Mouse (Mus musculus) liver, adult 2 months (tissue): ENCODE measurements around the gene Ftsj1. TPM values are rescaled to one million over a fixed set of nuclear protein-coding genes. Genes with fewer than 3 reads are reported as not detected.

Source experiments
- DNase-seq: peaks from one replicate; pipeline ENCODE4 v3.0.0-alpha.2; 2011; ENCODE audit warnings: low read depth, low spot score; ENCODE audit errors: extremely low read depth
- H3K27ac ChIP-seq: fragments of 200-500 bp; replicated peaks from 2 replicates; pipeline ENCODE4 v1.5.1; 2012; ENCODE audit warnings: low read depth, mild to moderate bottlenecking, control low read depth, inconsistent platforms, low read length; ENCODE audit not compliant: insufficient read depth
- H3K27me3 ChIP-seq: fragments of 200-500 bp; 2 replicates; pipeline ENCODE4 v1.6.1; 2012; ENCODE audit warnings: mild to moderate bottlenecking, moderate library complexity, low read length, inconsistent platforms; ENCODE audit not compliant: control insufficient read depth, insufficient read depth
- H3K36me3 ChIP-seq: fragments of 200-500 bp; 2 replicates; pipeline ENCODE4 v1.6.1; 2012; ENCODE audit warnings: low read length, inconsistent platforms; ENCODE audit not compliant: control insufficient read depth, insufficient read depth
- H3K4me1 ChIP-seq: fragments of 200-500 bp; 2 replicates; pipeline ENCODE4 v1.6.1; 2011; ENCODE audit warnings: low read length; ENCODE audit not compliant: control insufficient read depth, insufficient read depth
- H3K4me3 ChIP-seq: fragments of 200-500 bp; 2 replicates; pipeline ENCODE4 v1.5.1; 2011; ENCODE audit warnings: low read depth, mild to moderate bottlenecking, control low read depth, low read length, moderate library complexity; ENCODE audit not compliant: insufficient read depth
- H3K79me2 ChIP-seq: fragments of 200-500 bp; 2 replicates; pipeline ENCODE4 v1.6.1; 2012; ENCODE audit warnings: inconsistent platforms, mild to moderate bottlenecking, low read length, moderate library complexity; ENCODE audit not compliant: control insufficient read depth, insufficient read depth
- H3K9ac ChIP-seq: fragments of 200-500 bp; 2 replicates; pipeline ENCODE4 v1.6.1; 2012; ENCODE audit warnings: low read depth, mild to moderate bottlenecking, control low read depth, inconsistent platforms, low read length
- CTCF ChIP-seq: fragments of 200-500 bp; IDR thresholded peaks from 2 replicates; pipeline ENCODE4 v1.5.1; 2011; ENCODE audit warnings: low read depth, low read length, control low read depth
- POLR2A ChIP-seq: fragments of 200-500 bp; IDR thresholded peaks from 2 replicates; pipeline ENCODE4 v1.6.1; 2011; ENCODE audit warnings: low read length, control low read depth; ENCODE audit not compliant: insufficient read depth; ENCODE audit errors: extremely low read depth
- WGBS: fragments of 180-500 bp; shearing (Covaris S2); methylation state at CpG from one replicate; pipeline ENCODE4 v1.1.7; 2018; 5-methylcytosine and 5-hydroxymethylcytosine counted together
- polyA plus RNA-seq: library from polyadenylated mRNA; depleted of rRNA; stranded (reverse); fragments of >200 nt; gene quantifications from 2 replicates; pipeline ENCODE4 v1.2.3, GENCODE M21; 2012; rRNA removed
- total RNA-seq: library from RNA; depleted of rRNA; stranded (reverse); fragments of >200 nt; gene quantifications from 2 replicates; pipeline ENCODE4 v1.2.3, GENCODE M21; 2014; rRNA removed

Ftsj1 gene
- 11.0 and 16.8 TPM in 2 replicates for total RNA-seq
- 29.9 and 31.1 TPM in 2 replicates for polyA plus RNA-seq

GRCm38 (mm10) chrX:8252334-8253285 lies at the start of gene Ftsj1:
Gene Ftsj1, minus strand, starts transcription at chrX:8252406.
- TF ChIP-seq POLR2A = no peak
- no peak for TF ChIP-seq CTCF
- H3K9ac ChIP-seq = peak within 1 kb of the TSS; percentile 89
- peaks cover 4% of the 10 kb centered on the region; the same call in 1 of the 2 replicates for H3K79me2 ChIP-seq
- WGBS = under 1% methylated on average over 45 of the region's 45 CpGs
- H3K36me3 ChIP-seq = no peaks in the 10 kb centered on the region; the same call in 1 of the 2 replicates
- H3K27ac ChIP-seq = peak within 1 kb of the TSS; percentile 98
- peak within 1 kb of the TSS; percentile 88 for H3K4me3 ChIP-seq
- no peaks in the 10 kb centered on the region for H3K27me3 ChIP-seq
- peak; percentile 91 for DNase-seq
- H3K4me1 ChIP-seq = peaks cover 2% of the 10 kb centered on the region; the same call in 1 of the 2 replicates

GRCm38 (mm10) chrX:8288621-8289020 lies 36.4 kb upstream of the Ftsj1 start:
- 87% methylated on average over 5 of the region's 5 CpGs for WGBS

GRCm38 (mm10) chrX:8274056-8274455 lies 21.9 kb upstream of the Ftsj1 start:
- Histone ChIP-seq H3K9ac (no peak overlapping the region), H3K27ac (no peak overlapping the region), H3K79me2 (no peaks in the 10 kb centered on the region), H3K4me3 (no peak overlapping the region), H3K36me3 (no peaks in the 10 kb centered on the region), H3K27me3 (no peaks in the 10 kb centered on the region), H3K4me1 (no peaks in the 10 kb centered on the region)
- 82% methylated on average over 5 of the region's 5 CpGs for WGBS
- no peak for TF ChIP-seq CTCF
- DNase-seq = no peak

More at GRCm38 (mm10) chrX:8288621-8289020, 36.4 kb upstream of the Ftsj1 start:
- no peaks in the 10 kb centered on the region for H3K27me3 ChIP-seq
- H3K36me3 ChIP-seq = no peaks in the 10 kb centered on the region
- H3K4me1 ChIP-seq = no peaks in the 10 kb centered on the region
- TF ChIP-seq CTCF = no peak
- no peak for TF ChIP-seq POLR2A
- H3K27ac ChIP-seq = no peak overlapping the region
- no peak for DNase-seq
- no peak overlapping the region for H3K9ac ChIP-seq
- H3K79me2 ChIP-seq = no peaks in the 10 kb centered on the region
- H3K4me3 ChIP-seq = no peak overlapping the region

- Histone ChIP-seq H3K4me3 (no peak overlapping the region), H3K9ac (no peak overlapping the region)
- WGBS = 10% methylated on average over 10 of the region's 10 CpGs
These were observed 19.8 kb upstream of the Ftsj1 start for GRCm38 (mm10) chrX:8272000-8272399.

GRCm38 (mm10) chrX:8271083-8271820 lies 19.0 kb upstream of the Ftsj1 start, which contains the start of gene Slc38a5:
Gene Slc38a5, plus strand, starts transcription at chrX:8271133.
- WGBS = 2% methylated on average over 9 of the region's 15 CpGs
- DNase-seq = no peak
- no peak within 1 kb of the TSS for H3K4me3 ChIP-seq

More at GRCm38 (mm10) chrX:8272000-8272399, 19.8 kb upstream of the Ftsj1 start:
- Histone ChIP-seq H3K27ac (no peak overlapping the region), H3K79me2 (no peaks in the 10 kb centered on the region), H3K27me3 (no peaks in the 10 kb centered on the region), H3K36me3 (no peaks in the 10 kb centered on the region), H3K4me1 (no peaks in the 10 kb centered on the region)
- DNase-seq = no peak
- TF ChIP-seq CTCF (no peak), POLR2A (no peak)

More at GRCm38 (mm10) chrX:8271083-8271820, 19.0 kb upstream of the Ftsj1 start, which contains the start of gene Slc38a5:
- Histone ChIP-seq H3K4me1 (no peaks in the 10 kb centered on the region), H3K27me3 (no peaks in the 10 kb centered on the region), H3K79me2 (no peaks in the 10 kb centered on the region), H3K9ac (no peak within 1 kb of the TSS), H3K27ac (no peak within 1 kb of the TSS), H3K36me3 (no peaks in the 10 kb centered on the region)
- TF ChIP-seq CTCF = no peak
- TF ChIP-seq POLR2A = no peak
